Mouse (Mus musculus) brown adipose tissue, adult 24 weeks (tissue): ENCODE results near the gene Abcd3. TPM values are rescaled to one million over a fixed set of nuclear protein-coding genes. Genes with fewer than 3 reads are reported as not detected.
"Not testable (repeated sequence)": the region's sequence is repeated elsewhere in the genome, so short reads cannot be mapped to it uniquely, and the experiment has no call there.

Experiments
- H3K27ac ChIP-seq: fragments of 200-500 bp; replicated peaks from 2 replicates; pipeline ENCODE4 v1.5.1; 2012; ENCODE audit warnings: low read depth, mild to moderate bottlenecking, low read length
- H3K4me1 ChIP-seq: fragments of 200-500 bp; 2 replicates; pipeline ENCODE4 v1.6.1; 2012; ENCODE audit warnings: low read length, mixed read lengths; ENCODE audit not compliant: control insufficient read depth, insufficient read depth, insufficient read length
- H3K4me3 ChIP-seq: fragments of 200-500 bp; 2 replicates; pipeline ENCODE4 v1.5.1; 2012; ENCODE audit warnings: low read depth, mild to moderate bottlenecking, low read length, moderate library complexity; ENCODE audit not compliant: insufficient read depth
- polyA plus RNA-seq: library from polyadenylated mRNA; stranded (reverse); fragments of >200 nt; gene quantifications from 2 replicates; pipeline ENCODE4 v1.2.4, GENCODE M21; 2012; ENCODE audit not compliant: missing spikeins, insufficient read depth, insufficient read length

Gene Abcd3
- polyA plus RNA-seq, 1 experiment = 209 TPM

- H3K4me1 ChIP-seq = no peaks in the 10 kb centered on the region
- no peak overlapping the region; the same call in 1 of the 2 replicates for H3K27ac ChIP-seq
- H3K4me3 ChIP-seq = no peak overlapping the region
Measured at GRCm38 (mm10) chr3:121789790-121790189, 25.3 kb downstream of the Abcd3 start.

DNA sequence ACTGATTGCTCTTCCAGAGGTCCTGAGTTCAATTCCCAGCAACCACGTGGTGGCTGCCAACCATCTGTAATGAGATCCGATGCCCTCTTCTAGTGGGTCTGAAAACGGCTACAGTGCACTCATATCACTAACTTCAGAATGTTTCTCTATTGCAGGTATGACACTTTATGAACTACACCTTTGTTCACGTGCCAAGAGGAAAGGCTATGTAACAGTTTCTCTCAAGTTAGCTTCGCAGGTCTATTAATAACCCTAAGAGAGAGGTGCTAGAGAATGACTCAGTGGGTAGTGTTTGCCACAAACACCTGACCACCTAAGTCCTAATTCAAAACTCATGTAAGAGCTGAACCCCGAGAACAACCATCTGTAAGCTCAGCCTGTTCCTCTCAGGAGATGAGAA, 32.1 kb downstream of the Abcd3 start:
- H3K4me1 ChIP-seq = no peaks in the 10 kb centered on the region
- no peak overlapping the region for H3K27ac ChIP-seq

DNA sequence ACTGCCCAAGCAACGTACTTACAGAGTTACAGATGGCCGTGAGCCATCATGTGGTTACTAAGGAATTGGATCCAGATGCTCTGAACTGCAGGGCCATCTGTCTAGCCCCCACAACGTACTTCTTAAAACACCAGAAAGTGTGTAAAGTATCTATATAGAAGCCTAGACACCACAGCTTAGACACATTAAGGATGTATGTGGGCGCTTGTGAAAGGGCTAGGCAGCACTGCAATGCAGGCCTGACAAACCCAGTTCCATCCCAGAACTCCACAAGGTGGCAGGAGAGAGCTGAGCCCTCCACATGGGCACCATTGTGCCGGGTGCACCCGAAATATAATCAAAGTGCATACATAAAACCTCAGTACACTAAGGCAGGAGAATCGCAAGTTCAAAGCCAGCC, 37.2 kb downstream of the Abcd3 start:
- H3K4me1 ChIP-seq = no peaks in the 10 kb centered on the region
- H3K27ac ChIP-seq = no peak overlapping the region
- no peak overlapping the region for H3K4me3 ChIP-seq

More for the DNA sequence above, 32.1 kb downstream of the Abcd3 start:
- no peak overlapping the region for H3K4me3 ChIP-seq

DNA sequence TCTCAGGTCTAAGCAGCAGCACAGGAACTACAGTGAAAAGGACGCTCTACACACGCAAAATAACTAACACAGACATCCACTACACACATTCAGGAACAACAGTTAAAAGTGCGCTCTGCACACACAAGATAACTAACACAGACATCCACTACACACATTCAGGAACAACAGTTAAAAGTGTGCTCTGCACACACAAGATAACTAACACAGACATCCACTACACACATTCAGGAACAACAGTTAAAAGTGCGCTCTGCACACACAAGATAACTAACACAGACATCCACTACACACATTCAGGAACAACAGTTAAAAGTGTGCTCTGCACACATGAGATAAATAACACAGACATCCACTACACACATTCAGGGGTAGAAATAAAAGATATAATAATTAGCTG, 41.8 kb downstream of the Abcd3 start:
- H3K4me1 ChIP-seq, H3K4me3 ChIP-seq, H3K27ac ChIP-seq: not testable (repeated sequence)

- H3K27ac ChIP-seq = no peak overlapping the region
- H3K4me3 ChIP-seq = no peak overlapping the region
- no peaks in the 10 kb centered on the region for H3K4me1 ChIP-seq
Measured at GRCm38 (mm10) chr3:121768770-121769169, 46.3 kb downstream of the Abcd3 start.

DNA sequence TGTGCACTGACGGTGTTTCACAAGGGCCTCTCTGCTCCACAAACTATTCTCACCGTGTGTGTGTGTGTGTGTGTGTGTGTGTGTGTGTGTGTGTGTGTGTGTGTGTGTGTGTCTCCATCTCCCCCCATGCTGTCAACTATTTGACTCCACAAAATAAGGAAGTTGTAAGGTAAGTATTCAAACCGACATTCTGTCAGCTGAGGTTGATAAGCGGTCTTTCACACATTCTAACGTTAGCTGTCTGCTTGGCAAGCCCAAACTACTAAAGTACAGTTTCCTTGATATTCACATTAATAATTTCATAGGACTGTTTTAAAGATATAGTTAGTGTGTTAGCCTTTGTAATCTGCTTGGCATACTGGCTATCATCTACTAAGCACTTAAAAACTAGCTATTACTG, 48.3 kb downstream of the Abcd3 start:
- Histone ChIP-seq H3K4me3 (no peak overlapping the region), H3K27ac (no peak overlapping the region), H3K4me1 (no peaks in the 10 kb centered on the region)

GRCm38 (mm10) chr3:121766048-121766447, 49.1 kb downstream of the Abcd3 start:
- no peaks in the 10 kb centered on the region for H3K4me1 ChIP-seq
- no peak overlapping the region for H3K27ac ChIP-seq
- no peak overlapping the region for H3K4me3 ChIP-seq

- no peak overlapping the region for H3K27ac ChIP-seq
- H3K4me1 ChIP-seq = no peaks in the 10 kb centered on the region
- H3K4me3 ChIP-seq = no peak overlapping the region
Measured at GRCm38 (mm10) chr3:121762056-121762852, 52.8 kb downstream of the Abcd3 start.

DNA sequence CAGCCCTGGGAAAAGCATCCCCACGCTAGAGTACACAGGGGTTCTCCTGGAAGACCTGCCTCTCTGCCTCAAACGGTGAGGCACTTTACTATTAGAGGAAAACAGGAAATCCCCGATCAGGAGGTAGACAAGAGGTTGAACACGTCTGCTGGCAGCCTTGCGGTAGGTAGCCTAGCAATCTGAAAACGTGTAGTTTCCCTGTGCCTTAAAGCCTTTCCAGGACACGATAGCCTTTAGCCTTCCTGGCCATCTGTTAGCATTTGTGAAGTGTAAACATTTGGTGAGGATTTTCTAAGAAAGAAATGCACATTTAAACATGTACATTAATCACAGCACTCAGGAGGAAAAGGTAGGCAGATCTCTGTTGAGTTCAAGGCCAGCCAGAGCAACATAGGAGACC, 56.7 kb downstream of the Abcd3 start:
- Histone ChIP-seq H3K4me3 (no peak overlapping the region), H3K4me1 (no peaks in the 10 kb centered on the region), H3K27ac (no peak overlapping the region)

GRCm38 (mm10) chr3:121755152-121755551, 60.0 kb downstream of the Abcd3 start:
- no peak overlapping the region for H3K4me3 ChIP-seq
- no peaks in the 10 kb centered on the region for H3K4me1 ChIP-seq
- no peak overlapping the region for H3K27ac ChIP-seq

- not testable (repeated sequence) for H3K4me3 ChIP-seq, H3K27ac ChIP-seq, H3K4me1 ChIP-seq
Measured at GRCm38 (mm10) chr3:121754319-121755090, 60.6 kb downstream of the Abcd3 start.

DNA sequence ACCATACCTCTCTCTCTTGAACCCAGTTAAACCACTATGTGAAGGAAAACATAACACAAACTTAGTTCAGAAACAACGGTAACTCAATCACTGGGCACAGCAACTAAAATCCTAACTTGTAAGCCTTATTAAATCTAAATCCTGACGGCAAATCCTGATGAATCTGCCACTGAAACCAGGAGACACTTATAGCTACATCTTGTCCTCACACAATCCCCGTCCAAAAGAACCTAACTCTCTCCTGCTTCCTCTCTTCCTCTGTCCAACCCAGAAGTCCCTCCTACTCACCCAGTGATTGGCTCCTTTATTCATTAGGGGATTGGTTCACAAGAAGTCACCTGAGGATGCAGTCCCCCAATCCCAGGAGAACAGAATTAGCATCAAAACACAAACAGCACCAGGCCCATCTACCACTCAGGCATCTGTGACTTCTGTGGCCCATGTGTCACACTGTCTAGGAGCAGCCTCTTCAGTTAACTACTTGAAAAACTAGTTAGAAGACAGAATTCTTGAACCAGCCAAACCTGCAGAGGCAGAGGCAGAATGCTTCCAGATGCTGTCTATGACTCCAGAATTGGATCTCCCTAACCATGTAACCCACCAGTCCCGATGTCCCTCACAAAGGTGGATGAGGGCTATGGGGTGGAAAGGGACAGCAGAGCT, 73.8 kb downstream of the Abcd3 start:
- H3K4me1 ChIP-seq, H3K27ac ChIP-seq, H3K4me3 ChIP-seq: not testable (repeated sequence)

GRCm38 (mm10) chr3:121739489-121740213, 75.5 kb downstream of the Abcd3 start:
- Histone ChIP-seq H3K27ac (no peak overlapping the region), H3K4me3 (no peak overlapping the region), H3K4me1 (0 out of 2 replicates have a peak, but pooled peaks cover 4% of the 10 kb centered on the region)

GRCm38 (mm10) chr3:121738742-121739342, 76.3 kb downstream of the Abcd3 start:
- Histone ChIP-seq H3K4me3 (no peak overlapping the region), H3K4me1 (peaks cover 4% of the 10 kb centered on the region; the same call in 1 of the 2 replicates), H3K27ac (no peak overlapping the region)
